Mouse (Mus musculus) layer of hippocampus, adult 9-11 months (tissue): Measurements from ENCODE around the gene Tnfaip8l1.

Source experiments
- DNase-seq: peaks from one replicate; pipeline ENCODE4 v3.0.0; 2022

The Tnfaip8l1 gene

DNA sequence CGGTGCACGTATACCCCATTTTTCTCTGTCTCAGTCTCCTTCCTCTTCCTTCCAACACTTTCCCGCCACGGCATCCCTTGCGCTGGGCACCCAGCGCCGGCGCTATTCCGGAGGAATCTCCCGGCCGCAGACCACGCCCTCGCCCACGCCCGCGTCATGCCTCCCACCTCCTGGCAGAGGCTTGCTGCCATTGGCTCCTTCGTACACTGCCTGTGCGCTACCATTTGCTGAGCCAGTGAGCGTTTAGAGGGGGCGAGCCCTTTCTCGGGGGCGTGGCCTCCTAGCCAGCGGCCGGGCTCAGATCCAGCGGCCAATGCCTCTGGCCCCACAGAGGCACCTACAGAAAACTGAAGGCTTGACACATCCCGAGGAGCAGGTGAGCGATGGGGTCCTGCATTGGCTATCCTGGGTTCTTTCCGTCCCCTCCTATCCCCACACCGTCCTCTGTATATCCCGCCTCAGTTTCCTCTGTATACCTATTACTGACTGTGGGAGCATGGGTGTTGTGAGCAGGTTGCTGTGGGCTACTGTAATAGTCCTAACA, at the start of gene Tnfaip8l1:
Gene Tnfaip8l1, plus strand, starts transcription at position 247 of the 544 bp plus-strand sequence.
- DNase-seq, result peak; percentile 96

DNA sequence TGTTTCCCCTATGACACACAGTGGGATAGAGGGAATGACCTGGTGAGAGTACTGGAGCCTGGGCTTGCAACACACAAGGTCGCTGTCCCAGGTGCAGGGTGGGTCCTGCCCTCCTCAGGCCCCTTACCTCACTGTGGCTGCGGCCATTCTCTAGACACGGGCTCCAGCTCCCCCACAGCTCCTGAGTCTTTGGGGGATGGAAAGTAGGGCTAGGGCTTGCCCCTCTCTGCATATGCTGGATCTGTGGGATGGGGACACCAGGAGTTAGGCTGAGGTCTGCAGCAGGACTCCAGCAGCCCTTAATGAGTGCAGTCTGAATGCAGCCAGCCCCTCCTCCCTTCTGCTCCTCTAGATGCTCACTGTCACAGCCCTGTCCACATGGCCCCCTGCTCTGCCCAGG, 49.5 kb upstream of the Tnfaip8l1 start:
- DNase-seq, result no peak

DNA sequence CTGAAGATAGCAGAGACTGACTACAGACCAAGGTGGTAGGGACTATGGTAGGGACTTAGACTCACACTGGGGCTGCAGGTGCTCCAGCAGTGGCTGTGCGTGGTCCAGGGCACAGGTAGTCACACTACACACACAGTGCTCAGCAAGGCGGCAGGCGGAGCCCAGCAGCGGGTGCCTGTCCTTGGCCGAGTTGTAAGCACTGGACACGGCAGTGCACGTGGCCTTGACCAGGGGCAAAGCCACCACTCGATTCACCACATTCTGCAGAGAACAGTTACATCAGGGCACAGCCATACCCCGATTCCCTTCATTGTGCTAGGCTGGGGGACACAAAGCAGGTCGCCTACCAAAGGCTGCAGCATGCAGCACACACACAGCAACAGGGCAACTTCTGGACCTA, 46.1 kb upstream of the Tnfaip8l1 start:
- no peak for DNase-seq

DNA sequence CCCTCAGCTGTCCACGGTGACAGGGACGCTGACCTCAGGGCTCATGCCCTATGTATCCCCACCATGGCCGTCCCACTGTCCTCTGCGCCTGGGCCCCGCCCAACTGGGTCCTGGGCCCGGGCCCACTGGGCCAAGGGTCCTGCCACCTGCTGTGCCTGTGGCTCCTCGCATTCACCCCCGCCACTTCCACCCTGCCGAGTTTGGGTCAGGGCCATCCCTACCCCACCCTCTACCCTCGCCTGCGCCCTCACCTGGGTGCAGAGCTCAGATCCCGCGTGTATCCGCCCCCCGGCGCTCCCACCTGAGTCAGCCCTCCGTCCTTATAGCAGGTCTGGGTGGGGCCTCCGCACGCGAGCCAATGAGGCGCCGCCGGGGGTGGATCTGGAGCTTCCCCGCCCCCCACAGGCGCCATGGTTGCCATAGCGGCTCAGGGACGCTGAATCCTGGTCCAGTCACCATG, 45.0 kb upstream of the Tnfaip8l1 start, which contains the start of gene Plin5:
Gene Plin5, minus strand, starts transcription at position 346 of the 460 bp plus-strand sequence.
- no peak for DNase-seq

DNA sequence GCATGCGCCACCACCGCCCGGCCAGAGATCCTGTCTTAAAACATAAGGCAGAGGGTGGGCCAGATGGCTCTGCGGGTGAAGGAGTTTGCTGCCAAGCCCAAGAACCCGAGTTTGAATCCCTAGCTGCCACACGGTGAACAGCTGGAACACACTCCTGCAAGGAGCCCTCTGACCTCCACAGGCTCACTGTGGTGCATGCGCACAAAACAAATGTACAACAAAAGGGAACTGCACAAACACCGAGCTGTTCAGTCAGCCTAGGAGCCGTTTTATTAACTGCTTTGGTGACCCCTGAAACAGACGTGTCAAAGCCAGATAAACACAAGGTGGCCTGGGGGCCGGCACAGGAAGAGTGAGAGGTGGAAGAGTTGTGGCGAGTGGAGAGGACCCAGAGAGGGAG, 42.8 kb upstream of the Tnfaip8l1 start:
- no peak for DNase-seq

DNA sequence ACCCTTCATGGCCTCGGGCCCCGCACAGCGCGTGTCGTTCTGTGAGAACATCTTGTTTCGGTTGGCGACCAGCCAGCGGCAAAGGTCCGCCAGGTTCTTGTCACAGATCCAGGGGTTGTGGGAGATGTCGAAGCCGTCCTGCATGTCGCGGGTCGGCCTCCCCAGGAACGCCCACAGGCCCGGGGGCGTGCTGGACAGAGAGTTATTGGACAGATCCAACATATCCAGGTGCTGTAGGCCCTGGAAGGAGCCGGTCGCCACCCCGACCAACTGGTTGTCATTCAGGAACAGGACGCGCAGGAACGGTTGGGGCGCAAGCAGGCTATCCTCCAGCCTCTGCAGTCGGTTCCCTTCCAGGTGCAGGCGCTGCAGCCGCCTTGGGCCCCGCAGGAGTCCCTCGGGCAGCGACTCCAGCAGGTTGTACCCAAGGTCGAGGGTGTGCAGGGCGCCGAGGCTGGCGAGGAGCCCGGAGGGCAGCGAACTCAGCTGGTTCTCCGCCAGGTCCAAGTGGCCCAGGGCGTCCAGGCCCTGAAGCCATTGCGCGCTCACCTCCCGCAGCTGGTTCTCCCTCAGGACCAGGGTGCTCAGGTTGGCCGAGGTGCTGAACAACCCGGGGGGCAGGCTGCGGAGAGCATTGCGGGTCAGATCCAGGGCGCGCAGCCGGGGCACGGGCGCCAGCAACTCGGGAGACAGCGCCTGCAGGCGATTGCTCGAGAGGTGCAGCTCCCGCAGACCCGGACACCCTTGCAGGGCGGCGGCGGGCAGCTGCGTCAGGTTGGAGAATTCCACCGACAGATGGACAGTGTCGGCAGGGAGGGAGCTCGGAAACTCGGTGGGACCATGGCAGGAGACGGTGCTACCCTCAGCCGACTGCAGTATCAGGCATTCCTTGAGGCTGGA, 42.0 kb upstream of the Tnfaip8l1 start:
- DNase-seq, result no peak

DNA sequence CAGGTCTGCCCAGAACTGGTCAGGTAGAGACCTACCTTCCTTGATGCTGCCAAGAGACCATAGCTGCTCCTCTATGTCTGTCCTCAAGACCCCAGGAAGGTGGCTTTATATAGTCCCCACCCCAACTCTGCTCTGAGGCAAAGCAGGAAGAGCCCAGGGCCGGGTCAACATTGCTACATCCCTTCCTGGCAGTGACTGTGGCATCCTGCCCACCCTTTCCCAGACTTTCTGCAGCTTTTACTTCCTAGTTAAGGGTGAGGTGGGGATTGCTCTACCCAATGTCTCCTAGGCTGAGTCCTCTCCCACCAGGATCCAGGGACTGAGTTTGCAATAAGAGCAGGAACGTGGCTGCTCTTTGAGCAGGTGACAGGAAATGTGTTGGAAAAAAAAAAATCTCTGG, 40.5 kb upstream of the Tnfaip8l1 start, which contains the start of gene Lrg1:
Gene Lrg1, minus strand, starts transcription at position 176 of the 400 bp plus-strand sequence.
- DNase-seq, result no peak

DNA sequence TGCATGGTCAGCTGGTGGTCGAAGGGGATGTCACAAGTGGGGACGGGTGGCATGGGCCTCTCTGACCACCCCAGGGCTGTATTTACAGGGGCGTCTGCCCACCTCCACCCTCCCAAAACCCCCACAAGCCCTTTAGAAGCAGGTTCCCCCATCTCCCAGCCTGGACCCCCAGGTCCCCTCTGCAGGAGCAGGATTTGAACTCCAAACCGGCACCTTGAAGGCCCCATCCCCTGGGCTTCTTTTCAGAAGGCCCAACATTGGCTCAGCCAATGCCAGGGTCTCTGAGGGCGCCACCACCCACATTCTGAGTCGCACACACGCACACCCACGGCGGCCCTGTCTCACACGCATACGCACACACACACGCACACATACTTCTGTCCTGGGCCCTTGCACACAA, 39.1 kb upstream of the Tnfaip8l1 start:
- no peak for DNase-seq

DNA sequence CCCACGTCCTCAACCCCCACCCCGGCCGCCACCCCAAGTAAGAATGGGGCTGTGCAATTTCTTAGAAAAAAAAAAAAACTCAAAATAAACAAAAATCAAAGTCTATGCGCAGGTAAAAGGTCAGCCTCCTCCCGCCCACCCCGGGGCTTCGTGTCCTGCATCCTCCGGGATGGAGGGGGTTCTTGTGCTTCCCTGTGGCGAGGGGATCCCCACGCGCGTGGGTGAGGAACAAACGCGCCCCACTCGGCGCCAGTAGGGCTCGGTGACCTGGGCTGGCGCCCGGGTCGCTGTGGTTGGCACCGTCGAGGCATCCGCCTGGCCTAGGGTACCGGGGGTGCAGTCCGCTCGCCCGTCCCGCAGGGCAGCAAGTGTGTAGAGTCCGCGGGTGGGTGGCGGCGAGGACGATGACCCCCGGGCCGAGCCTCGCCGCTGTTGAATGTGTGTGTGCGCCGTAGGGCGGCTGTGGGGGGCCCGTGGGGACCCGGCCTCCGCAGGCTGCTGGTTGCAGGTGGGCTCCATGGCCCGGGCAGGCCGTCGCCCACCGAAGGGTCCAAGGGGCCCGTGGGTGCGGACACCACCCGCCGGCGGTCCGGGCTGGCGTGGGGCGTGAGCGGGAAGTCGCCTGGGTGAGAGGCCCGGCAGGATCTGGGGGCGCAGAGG, 38.5 kb upstream of the Tnfaip8l1 start:
- DNase-seq, result no peak

DNA sequence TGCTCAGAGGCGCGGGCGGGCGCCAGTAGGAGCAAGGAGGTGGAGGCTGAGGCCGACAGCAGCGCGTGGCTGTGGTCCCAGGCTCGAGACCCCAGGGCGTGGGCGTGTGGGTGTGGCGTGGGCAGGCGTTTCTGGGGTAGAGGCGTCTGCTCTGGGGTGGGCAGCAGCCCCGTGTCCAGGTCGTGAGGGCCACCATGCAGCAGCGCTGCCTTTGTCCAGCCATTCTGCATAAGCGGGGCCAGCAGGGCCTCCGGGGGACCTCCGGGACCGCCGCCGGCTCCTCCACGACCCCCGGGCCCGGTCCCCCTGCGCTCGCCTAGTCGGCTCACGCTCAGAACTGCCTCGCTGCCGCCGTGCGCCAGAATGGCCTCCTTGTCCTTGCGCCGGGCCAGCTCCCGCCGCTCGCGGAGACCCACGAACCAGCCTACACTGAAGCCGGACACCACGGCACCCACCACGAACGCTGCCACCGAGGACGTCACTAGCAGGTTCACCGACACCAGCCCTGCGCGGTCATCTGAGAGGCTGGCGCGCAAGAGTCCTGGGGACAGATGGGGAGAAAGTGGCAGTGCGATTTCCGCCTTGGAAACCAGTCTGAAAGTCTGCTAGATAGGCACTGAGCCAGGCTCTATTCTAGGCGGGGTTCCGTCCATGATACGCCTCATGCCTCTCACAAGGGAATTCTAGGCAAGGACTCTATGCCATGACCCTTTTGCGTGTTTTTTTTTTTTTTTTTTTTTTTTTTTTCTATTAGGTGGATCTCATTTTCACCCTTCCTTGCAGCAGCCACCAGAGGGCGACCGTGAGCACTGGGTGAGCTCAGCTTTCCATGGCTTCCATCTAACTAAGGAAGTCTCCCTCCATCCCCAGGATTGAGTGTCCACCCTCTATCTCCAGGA, 37.7 kb upstream of the Tnfaip8l1 start:
- no peak for DNase-seq

DNA sequence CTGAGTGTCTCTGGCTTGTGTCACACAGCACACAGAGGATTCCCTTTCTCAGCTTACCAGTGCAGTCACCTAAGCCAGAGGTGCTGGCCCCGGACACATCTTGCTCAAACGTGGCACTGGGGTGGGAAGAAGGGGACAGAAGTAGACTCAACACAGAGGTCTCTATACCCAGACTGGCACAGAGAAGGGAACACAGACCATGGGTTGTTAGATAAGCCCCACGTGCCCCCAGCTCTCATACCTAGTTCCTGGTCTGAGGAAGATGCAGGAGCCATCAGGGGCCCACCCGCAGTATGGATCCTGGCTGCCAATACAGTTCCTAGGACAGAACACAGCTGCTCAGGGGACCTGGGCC, 37.0 kb upstream of the Tnfaip8l1 start:
- no peak for DNase-seq

DNA sequence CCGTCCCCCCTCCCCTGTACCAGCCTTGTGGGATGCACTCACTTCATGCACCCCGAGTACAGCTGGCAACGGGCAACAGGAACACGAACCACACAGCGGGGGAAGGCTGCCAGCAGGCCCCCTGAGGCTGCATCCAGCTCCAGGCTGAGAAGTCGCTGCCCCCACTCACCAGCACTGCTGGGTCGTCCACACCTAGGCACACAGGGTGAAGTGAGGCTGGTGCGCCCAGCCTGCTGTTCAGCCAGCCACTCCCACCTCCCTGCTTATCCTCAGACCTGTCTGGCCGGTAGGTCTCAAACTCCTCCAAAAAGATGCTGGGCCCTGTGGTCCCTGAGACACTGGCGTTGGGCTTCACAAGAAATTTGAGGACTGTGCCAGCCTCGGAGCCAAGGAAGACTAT, 36.1 kb upstream of the Tnfaip8l1 start:
- DNase-seq, result no peak

DNA sequence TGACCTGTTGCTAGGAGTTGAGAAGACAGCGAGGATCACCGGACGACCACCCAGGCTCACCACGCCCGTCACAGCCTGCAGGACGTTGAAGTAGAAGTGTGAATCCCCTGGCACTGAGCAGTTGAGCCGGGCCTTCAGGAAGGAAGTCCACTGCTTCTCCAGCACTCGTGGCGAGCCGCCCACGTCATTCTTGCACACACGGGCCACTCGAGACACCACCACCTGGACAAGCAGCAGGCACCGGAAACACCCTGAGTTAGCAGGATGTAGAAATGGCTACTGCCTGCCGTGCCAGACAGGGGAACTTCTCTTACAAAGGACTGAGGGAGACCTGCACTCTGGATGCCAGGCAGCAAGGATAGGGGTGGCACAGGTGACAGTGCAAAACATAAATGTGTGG, 34.0 kb upstream of the Tnfaip8l1 start:
- peak; percentile 4 for DNase-seq

DNA sequence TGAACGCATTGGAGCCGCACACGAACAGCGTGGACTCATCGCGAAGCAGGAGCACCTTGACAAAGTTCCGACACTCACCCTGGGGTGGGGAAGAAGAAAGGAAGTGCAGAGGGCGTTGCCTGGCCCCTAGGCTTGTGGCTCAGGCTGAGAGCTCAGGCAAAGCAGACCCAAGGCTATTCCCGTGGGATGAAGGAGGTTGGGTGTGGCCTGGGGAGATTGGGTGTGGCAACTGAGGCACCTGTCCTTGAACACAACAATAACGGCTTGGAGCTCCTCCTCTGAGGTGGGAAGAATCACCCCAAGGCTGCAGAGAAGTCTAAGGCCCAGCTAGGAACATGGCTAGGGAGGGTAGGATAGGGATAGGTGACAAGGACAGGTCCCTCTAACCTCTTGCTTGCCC, 31.1 kb upstream of the Tnfaip8l1 start:
- no peak for DNase-seq

DNA sequence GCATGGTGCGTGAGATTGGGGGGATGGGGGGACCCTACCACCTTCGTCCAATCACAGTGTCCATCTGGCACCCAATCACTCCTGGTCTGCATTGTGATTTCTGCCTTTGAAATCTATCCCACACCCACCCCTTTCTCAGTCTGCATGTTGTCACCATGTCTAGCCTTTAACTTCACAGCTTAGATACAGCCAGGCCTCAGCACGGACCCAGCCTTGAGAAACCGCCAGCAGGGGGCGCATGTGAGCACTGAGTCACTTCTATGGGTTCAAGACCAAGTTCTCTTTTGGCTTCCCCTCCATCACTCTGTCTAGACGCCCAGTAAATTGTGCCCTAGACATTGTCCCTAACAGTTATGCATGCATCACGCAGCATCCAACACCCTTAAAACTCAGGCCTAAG, 30.5 kb upstream of the Tnfaip8l1 start:
- DNase-seq, result no peak

DNA sequence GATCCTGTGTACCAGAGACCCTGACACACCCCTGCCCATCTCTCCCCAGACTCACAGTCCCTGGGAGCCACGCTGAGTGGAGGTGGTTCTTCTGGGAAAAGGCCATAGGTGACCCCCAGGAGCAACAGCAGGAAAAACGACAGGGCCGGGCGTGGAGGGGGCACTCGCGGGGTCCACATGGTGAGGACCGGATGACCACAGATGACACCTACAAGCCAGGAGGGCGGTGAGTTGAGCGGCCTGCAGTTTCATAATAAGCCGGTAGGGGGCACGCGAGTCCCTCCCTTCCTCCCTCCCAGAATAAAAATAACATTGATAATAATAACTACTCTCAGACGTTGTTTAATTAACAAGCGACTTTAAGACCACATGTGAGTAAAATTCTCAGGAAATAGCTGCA, 29.6 kb upstream of the Tnfaip8l1 start:
- no peak for DNase-seq

DNA sequence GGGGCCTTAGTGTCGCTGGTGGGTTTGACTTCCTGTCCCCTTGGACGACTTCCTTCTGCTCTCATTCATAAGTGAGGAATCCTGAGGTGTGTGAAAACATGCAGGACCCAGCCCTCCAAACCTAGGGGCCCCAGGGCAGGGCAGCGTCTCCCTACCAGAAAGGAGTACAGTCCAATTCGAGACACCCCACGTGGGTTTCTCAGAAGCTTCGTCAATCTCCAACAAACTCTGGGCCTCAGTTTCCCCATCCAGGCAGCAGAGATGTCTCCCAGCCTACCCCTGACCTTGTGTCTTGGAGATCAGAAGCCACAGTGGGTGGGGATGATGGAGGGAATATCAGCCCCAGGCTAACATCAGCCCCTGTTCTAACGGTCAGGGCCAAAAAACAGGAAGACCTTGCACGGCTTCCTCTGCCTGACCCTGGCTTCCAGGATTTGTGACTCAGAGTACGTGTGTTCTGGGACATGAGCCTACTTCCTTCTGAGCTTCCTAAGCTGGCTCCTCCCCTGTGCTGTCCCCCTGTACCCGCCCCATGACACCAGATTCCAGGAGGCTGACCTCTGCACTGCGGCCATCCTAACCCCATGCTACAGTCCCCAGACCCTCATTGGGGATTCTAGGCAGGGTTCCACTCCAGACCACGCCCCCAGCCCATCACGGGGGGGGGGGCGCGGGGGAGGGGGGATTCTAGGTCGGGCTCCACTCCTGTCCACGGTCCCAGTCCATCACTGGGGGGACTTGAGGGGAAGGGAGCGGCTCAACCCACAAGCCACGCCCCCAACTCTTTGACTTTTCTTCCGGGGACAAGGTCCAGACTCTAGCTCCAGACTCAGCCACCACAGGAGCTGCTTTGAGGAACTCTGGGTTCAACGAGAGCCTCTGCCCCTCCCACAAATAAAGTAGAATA, 28.6 kb upstream of the Tnfaip8l1 start:
- no peak for DNase-seq

DNA sequence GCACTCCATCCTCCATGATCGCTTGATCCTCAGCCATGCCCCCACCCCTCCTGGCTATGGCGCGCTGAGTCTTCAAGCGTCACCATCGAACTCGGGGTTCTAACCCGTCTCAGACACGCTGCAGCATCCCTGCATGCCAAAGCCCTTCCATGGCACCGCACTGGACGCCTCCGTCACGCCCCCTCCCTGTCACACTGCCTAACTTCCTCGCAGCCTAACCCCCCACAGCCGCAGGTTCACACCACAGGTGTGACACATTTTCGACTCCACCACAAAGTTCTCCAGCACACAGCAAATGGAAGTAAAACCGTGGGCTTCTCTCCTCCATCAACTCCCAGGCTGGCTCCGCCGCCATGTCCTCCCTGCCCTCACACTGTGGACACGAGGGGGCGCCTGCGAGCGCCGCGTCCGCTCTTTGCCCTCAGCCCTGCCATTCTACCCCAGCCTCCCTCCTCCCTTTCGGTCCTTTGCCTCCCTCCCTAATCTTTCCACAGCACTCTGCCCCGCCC, 27.8 kb upstream of the Tnfaip8l1 start:
- no peak for DNase-seq

DNA sequence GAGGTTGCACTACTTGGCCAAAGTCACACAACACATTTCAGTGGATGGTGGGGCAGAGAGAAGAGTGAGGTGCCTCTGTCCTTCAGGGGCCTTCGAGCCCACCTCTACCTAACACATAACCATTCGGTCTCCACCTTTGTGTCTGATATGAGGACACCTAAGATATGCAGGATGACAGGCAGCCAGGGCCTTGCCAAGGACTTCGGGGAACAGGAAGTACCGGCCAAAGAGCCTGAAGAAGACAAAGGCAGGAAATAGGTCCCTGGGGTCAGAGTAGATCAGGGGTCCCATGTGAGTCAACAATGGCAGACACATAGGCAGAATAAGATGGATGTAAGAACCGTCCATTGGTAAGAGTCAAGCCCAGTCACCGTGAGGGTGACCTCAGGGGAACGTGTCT, 25.7 kb upstream of the Tnfaip8l1 start:
- DNase-seq, result no peak

DNA sequence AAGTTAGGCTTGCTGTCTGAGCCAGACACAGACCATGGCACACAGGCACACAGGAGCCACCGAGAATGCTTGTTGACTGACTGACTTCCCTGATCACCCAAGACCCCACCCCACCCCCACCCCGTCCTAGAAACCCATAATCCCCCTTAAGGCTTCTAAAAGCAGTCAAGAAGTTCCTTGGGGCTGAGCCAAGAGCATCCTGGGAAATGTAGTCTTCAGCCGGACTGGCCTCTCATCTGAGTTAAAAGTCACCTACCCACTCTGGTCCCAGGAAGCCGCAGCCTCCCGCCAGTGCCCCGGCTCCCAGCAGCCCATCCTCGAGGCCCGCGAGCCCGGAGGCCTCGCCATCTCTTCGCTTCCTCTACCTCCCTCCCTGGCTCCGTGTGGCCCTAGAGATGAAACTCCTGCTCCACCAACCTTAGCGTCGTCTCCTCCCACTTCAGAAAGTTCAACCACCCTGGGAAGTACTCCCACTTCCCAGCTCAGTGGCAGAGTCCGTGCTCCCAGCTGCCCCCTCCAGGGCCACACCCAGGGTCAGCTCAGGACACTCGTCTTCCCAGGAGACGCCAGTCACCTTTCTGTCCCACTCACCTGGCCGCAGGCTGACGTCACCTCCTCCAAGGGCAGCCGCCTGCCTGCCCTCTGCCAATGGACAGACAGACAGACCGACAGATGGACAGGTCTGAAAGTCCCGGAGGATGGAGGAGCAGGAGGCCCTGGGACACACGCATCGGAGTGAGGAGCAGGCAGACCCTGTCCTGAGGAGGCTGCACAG, 24.3 kb upstream of the Tnfaip8l1 start:
- no peak for DNase-seq

DNA sequence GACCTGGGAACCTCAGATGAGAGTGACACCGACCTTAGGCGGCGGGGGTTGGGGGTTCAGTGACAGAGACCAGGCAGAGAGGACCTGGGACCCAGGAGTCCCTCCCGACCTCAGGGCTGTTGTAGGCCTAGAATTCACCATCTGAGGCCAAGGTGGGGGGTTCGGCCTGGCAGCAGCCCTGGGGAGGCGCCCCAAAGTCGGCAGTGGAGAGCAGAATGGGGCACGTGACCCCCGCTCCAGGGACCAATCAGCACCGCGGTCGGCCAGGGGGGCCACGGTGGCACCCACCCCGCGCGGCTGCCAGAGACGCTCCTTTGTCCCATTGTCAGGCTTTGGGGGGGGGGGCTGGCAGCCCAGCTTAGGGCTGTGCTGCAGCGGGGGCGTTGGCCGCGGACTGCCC, 22.9 kb upstream of the Tnfaip8l1 start:
- no peak for DNase-seq
